Mouse (Mus musculus) kidney, embryonic 16.5 days (tissue): ENCODE data around the gene Eif4a2. TPM values are rescaled to one million over a fixed set of nuclear protein-coding genes. Genes with fewer than 3 reads are reported as not detected.
"Not testable (repeated sequence)": the region's sequence is repeated elsewhere in the genome, so short reads cannot be mapped to it uniquely, and the experiment has no call there.

Experiments used
- ATAC-seq: fragments of 200-750 bp; cut with Nextera tagmentation; 2 replicates; pipeline ENCODE4 v1.8.0; 2017; ENCODE audit warnings: moderate TSS enrichment; ENCODE audit not compliant: low FRiP score, low TSS enrichment
- H3K27ac ChIP-seq: fragments of 300-500 bp; sonication (generic); 2 replicates; pipeline ENCODE4 v1.5.1; 2014; ENCODE audit warnings: low read length
- H3K27me3 ChIP-seq: fragments of 300-500 bp; sonication (generic); 2 replicates; pipeline ENCODE4 v1.6.1; 2014; ENCODE audit warnings: low read length, control low read depth, mixed read lengths; ENCODE audit not compliant: insufficient read depth
- H3K36me3 ChIP-seq: fragments of 300-500 bp; sonication (generic); 2 replicates; pipeline ENCODE4 v1.6.1; 2014; ENCODE audit warnings: low read length, control low read depth, mixed read lengths; ENCODE audit not compliant: insufficient read depth
- H3K4me1 ChIP-seq: fragments of 300-500 bp; sonication (generic); 2 replicates; pipeline ENCODE4 v1.6.1; 2014; ENCODE audit warnings: low read length, control low read depth, mixed read lengths; ENCODE audit not compliant: insufficient read depth
- H3K4me2 ChIP-seq: fragments of 300-500 bp; sonication (generic); replicated peaks from 2 replicates; pipeline ENCODE4 v1.6.1; 2014; ENCODE audit warnings: low read depth, low read length
- H3K4me3 ChIP-seq: fragments of 300-500 bp; sonication (generic); 2 replicates; pipeline ENCODE4 v1.5.1; 2014; ENCODE audit warnings: mild to moderate bottlenecking, low read length
- H3K9ac ChIP-seq: fragments of 300-500 bp; sonication (generic); replicated peaks from 2 replicates; pipeline ENCODE4 v1.6.1; 2014; ENCODE audit warnings: low read length
- H3K9me3 ChIP-seq: fragments of 300-500 bp; sonication (generic); 2 replicates; pipeline ENCODE4 v1.6.1; 2016; ENCODE audit warnings: low read length, control low read depth
- WGBS: fragments of 180-500 bp; shearing (Covaris S2); extraction: QIAGEN DNeasy Blood & Tissue Kit; methylation state at CpG from one replicate; pipeline ENCODE4 v1.1.7; 2014; 5-methylcytosine and 5-hydroxymethylcytosine counted together
- polyA plus RNA-seq: library from polyadenylated mRNA; unstranded; fragments of >200 nt; fragmentation: Nextera tagmentation; extraction: Ambion mirVana; gene quantifications from 2 replicates; pipeline ENCODE4 v1.2.1, GENCODE M21; 2015

Gene Eif4a2
- polyA plus RNA-seq, result 235 and 238 TPM in 2 replicates

DNA sequence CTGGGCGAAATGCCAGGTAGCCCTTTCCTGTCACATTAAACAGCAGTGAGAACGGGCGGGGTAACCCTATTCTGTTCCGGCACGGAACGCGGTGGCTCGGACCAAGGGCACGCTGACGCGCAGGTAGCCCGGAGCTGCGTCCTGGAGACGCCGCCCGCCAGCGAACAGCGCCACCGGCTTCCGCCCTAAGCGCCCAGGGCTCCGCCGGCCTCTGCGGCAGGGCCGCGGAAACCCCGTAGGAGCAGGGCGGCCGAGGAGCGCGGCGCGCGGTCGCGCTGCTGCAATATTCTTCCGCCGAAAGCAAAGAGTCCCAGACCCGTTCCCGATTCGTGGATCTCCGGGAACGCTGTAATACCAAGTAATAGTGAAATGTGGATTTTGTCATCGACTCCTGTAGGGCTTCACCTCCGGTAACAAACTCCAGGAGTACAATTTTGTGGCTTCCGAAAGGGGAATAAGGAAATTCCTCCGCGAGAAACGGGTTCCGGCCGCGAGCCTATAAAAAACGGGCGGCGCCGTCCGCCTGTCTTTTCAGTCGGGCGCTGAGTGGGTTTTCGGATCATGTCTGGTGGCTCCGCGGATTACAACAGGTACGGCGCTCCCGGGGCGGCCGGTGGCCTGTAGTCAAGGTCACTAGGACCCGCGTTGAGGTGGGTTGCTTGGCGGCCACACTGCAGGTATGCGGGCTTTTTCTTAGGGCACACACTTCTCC is at the start of gene Eif4a2:
TSS of gene Eif4a2 (plus strand) at position 214 of the 712 bp plus-strand sequence.
- peak within 1 kb of the TSS; percentile 99 for H3K27ac ChIP-seq
- peak within 1 kb of the TSS; percentile 95 for H3K4me2 ChIP-seq
- H3K9ac ChIP-seq, result peak within 1 kb of the TSS; percentile 100
- H3K27me3 ChIP-seq, result no peaks in the 10 kb centered on the region
- peak within 1 kb of the TSS; percentile 99 for H3K4me3 ChIP-seq
- ATAC-seq, result peak; percentile 93
- peaks cover 21% of the 10 kb centered on the region for H3K4me1 ChIP-seq
- no peaks in the 10 kb centered on the region for H3K9me3 ChIP-seq
- H3K36me3 ChIP-seq, result peaks cover 35% of the 10 kb centered on the region
- 0% methylated on average over 71 of the region's 71 CpGs for WGBS

DNA sequence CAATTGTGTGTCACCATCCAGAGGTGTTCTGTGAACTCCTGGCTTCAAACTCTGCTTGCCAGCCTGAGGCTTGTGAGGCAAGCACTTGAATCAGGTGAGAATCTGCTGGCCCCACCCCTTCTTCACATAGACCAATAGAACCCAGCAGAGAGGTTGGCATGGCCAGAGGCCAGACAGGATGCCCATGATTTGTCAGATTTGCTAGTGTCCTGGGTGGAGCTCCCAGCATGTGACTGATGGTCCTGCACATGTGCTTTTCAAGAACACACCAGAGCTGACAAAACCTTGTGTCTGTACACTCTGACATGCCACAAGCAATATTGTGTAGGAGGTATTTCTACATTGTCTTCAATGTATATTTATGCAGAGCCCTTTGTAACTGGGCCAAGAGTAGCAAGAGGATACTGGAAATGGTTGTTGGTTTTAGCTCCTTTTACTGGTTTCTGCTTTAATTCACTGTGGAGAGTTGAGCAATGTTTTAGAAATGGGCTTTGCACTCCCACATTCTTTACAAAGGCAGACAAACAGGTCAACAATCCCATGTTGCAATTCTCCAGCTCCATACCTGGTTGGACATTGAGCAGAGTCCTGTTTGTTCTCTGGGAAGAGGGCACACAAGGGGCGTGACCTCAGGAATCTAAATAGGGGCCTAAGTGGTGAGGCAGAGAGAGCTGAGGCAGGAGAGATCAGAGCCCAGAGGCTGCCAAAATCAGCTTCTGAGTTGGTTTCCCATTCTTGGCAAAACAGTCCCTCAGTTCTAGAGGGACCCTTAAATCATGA is 49.4 kb upstream of the Eif4a2 start, which contains the start of gene Kng1:
TSS of gene Kng1 (plus strand) at position 198 of the 780 bp plus-strand sequence.
- H3K4me2 ChIP-seq, ATAC-seq, H3K27me3 ChIP-seq, H3K36me3 ChIP-seq, H3K9ac ChIP-seq, H3K4me1 ChIP-seq, H3K9me3 ChIP-seq, H3K27ac ChIP-seq, H3K4me3 ChIP-seq: not testable (repeated sequence)
- 80% methylated on average over 1 of the region's 1 CpGs for WGBS

- not testable (repeated sequence) for H3K9me3 ChIP-seq, H3K36me3 ChIP-seq, ATAC-seq, H3K9ac ChIP-seq, H3K27me3 ChIP-seq, H3K4me2 ChIP-seq, H3K4me3 ChIP-seq, H3K27ac ChIP-seq, H3K4me1 ChIP-seq
- WGBS, result 49% methylated on average over 4 of the region's 4 CpGs
Measured at GRCm38 (mm10) chr16:23059630-23060029, 47.6 kb upstream of the Eif4a2 start.

GRCm38 (mm10) chr16:23060781-23061325 is 46.4 kb upstream of the Eif4a2 start:
- H3K36me3 ChIP-seq, H3K4me1 ChIP-seq, H3K4me2 ChIP-seq, H3K9me3 ChIP-seq, H3K27me3 ChIP-seq, H3K4me3 ChIP-seq, H3K9ac ChIP-seq: not testable (repeated sequence)
- ATAC-seq, result peak; percentile 85
- WGBS, result 55% methylated on average over 5 of the region's 5 CpGs
- H3K27ac ChIP-seq, result 0 out of 2 replicates have a peak overlapping the region, but pooled peaks have one; percentile 45

DNA sequence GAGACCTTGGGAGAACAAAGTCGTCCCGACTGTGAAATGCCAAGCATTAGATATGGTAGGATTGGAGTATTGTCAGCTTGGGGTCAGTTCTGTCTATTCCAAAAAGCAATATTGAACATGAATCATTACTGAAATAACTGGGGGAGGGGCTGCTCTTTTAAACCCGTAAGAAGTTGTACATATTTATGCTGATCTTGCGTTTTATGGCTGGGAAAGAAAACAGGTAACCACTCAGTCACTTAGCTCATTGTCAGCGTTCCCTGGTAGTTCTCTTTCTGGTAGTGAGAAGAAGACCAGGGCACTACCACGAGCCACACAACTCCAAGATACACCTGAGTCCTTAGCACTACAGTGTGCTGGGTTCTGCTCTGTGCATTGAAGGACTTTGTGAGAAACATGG is 29.7 kb upstream of the Eif4a2 start:
- H3K4me2 ChIP-seq, ATAC-seq, H3K27ac ChIP-seq, H3K4me1 ChIP-seq, H3K36me3 ChIP-seq, H3K9me3 ChIP-seq, H3K27me3 ChIP-seq, H3K9ac ChIP-seq, H3K4me3 ChIP-seq: not testable (repeated sequence)
- 91% methylated on average over 6 of the region's 6 CpGs for WGBS

DNA sequence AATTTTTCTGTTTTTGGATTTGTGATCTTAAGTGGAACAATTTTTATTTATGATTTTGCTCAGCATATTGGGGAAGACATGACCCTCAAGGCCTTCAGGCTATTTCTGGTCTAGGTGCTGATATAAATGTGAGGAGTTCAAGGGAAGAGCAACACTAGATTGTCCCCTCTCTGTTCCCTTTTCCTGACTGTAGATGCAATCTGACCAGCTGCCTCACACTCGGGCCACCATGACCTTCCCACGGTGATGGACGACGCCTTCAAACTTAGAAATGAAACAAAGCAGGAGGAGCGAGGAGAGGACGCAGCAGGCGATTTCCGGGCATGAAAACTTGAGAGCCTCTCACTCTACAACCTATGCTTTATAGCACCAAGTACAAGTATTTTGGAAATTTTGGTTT is 20.1 kb upstream of the Eif4a2 start:
- 65% methylated on average over 8 of the region's 8 CpGs for WGBS
- not testable (repeated sequence) for H3K9ac ChIP-seq, H3K4me3 ChIP-seq, H3K4me1 ChIP-seq, ATAC-seq, H3K27ac ChIP-seq, H3K27me3 ChIP-seq, H3K36me3 ChIP-seq, H3K4me2 ChIP-seq, H3K9me3 ChIP-seq

DNA sequence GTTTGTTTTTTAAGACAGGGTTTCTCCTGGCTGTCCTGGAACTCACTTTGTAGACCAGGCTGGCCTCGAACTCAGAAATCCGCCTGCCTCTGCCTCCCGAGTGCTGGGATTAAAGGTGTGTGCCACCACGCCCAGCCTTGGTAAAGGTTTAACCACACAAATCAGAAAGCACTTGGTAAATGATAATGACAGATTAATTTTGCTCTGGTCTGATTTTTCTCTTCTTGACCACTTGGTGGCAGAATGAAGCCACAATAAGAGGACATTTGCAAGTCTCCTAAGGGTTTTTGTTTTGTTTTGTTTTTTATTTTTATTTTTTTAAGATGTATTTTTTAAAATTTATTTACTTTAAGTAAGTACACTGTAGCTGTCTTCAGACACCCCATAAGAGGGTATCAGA is 19.5 kb upstream of the Eif4a2 start:
- H3K9ac ChIP-seq, H3K4me1 ChIP-seq, H3K4me3 ChIP-seq, H3K4me2 ChIP-seq, ATAC-seq, H3K9me3 ChIP-seq, H3K27ac ChIP-seq, H3K36me3 ChIP-seq, H3K27me3 ChIP-seq: not testable (repeated sequence)
- 47% methylated on average over 4 of the region's 4 CpGs for WGBS

DNA sequence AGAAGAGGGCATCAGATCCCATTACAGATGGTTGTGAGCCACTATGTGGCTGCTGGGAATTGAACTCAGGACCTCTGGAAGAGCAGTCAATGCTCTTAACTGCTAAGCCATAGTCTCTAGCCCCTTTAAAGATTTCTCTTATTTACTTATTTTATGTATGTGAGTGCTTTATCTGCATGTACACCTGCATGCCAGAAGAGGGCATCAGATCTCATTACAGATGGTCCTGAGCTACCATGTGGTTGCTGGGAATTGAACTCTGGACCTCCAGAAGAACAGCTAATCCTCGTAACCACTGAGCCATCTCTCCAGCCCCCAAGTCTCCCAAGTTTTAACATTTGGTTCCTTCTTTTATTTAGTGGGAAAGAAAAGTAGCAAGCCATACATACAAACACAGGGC is 18.8 kb upstream of the Eif4a2 start:
- not testable (repeated sequence) for H3K9me3 ChIP-seq, ATAC-seq, H3K36me3 ChIP-seq, H3K27me3 ChIP-seq, H3K4me2 ChIP-seq, H3K4me3 ChIP-seq, H3K9ac ChIP-seq, H3K27ac ChIP-seq, H3K4me1 ChIP-seq
- WGBS, result 96% methylated on average over 1 of the region's 1 CpGs

GRCm38 (mm10) chr16:23091345-23091744 is 15.9 kb upstream of the Eif4a2 start:
- H3K27me3 ChIP-seq, H3K4me3 ChIP-seq, H3K27ac ChIP-seq, H3K9ac ChIP-seq, H3K9me3 ChIP-seq, ATAC-seq, H3K4me2 ChIP-seq, H3K36me3 ChIP-seq, H3K4me1 ChIP-seq: not testable (repeated sequence)
